Mouse (Mus musculus) natural killer cell, adult 2 months (primary cell): Measurements from ENCODE around the gene Upk3bl.
A peak's percentile ranks its signal among the peaks of the same experiment; 100 is the strongest.
"Not testable (repeated sequence)": the region's sequence is repeated elsewhere in the genome, so short reads cannot be mapped to it uniquely, and the experiment has no call there.

Source experiments
- DNase-seq, 2 experiments: peaks; one replicate each; pipeline ENCODE4 v3.0.0; 2022; ENCODE audit warnings: low spot score in 2 of 2

The Upk3bl gene

DNA sequence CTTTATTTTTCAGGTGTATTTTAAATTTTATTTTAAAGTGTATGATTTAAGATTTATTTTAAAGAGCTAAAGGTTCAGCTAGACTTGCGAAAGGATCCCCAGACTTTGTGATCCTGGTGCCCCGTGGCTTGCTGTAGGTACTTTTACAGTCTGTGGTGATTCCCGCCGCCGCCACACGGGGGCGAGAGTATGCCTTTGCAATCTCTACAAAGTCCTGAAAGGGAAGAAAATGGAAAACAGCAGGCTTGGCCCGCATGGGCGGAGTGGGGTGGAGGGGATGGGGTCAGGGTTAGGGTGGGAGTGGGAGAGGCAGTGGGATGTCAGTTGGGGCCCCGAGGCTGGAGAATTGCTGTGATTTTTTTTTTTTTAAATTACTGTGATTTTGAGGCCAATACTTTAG lies 8.3 kb upstream of the Upk3bl start:
- peak; percentile 47 to 75 for DNase-seq

DNA sequence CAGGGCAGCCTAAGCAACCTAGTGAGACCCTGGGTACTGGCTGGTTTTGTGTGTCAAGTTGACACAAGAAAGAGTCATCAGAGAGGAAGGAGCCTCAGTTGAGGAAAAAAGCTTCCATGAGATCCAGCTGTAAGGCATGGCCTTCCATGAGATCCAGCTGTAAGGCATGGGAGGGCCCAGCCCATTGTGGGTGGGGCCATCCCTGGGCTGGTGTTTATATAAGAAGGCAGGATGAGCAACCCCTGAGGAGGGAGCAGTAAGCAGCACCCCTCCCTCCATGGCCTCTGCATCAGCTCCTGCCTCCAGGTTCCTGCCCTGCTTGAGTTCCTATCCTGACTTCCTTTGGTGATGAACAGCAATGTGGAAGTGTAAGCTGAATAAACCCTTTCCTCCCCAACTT lies 5.8 kb upstream of the Upk3bl start:
- DNase-seq = not testable (repeated sequence)

DNA sequence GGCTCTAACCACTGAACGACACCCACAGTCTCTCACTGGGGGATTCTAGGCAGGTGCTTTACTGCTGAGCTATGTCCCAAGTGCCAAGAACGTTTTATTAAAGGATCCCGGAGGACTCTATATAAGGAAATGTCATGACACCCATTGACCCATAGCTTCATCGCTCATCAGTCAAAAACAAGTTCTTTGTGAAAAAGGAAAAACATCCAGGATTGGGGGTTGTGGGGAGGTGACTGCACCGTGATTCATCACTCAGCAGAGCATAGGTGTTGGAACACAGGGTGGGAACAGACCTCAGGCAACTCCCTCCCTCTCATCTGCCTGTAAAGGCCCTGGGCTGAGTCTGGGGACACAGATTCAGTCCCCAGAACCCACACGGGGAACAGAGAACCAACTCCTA lies 4.4 kb upstream of the Upk3bl start:
- DNase-seq = no peak

DNA sequence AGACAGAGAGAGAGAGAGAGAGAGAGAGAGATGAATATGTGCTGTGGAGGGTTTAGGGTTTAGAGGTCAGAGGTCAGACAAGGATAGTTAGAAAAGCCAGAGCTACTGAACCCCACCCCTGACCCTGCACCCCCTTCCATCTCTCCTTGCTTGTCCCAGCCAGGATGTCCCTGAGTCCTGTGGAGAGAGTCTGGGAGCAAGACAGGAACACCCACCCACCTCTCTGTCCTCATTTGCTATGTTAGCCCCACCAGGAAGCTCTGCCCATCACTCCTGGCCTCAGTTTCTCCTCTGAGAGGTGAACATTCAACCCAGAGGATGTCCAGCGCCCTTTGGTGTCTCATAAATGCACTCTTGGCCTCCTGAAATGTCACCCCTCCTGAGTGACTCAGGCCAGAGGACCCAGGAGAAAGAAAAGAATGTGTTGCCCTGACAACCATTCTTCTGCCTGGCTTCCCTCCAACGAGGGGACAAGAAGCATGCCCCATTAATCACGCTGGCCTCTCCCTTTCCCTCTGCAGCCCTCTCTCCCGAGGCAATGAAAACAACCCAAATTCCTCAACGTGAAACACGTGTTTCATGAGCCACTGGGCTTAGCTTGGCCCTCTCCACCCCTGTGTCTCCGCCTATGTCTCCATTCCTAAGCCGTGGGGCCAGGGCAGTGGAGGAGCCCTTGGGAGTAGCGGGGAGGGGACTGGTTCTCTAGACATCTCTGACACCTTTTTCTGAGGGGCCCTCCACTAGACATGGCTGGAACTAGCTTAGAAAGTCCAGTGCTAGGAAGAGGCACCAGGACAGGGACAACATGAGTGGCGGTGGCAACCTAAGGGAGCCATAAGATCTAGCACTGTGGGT lies 2.8 kb upstream of the Upk3bl start:
- DNase-seq = no peak

DNA sequence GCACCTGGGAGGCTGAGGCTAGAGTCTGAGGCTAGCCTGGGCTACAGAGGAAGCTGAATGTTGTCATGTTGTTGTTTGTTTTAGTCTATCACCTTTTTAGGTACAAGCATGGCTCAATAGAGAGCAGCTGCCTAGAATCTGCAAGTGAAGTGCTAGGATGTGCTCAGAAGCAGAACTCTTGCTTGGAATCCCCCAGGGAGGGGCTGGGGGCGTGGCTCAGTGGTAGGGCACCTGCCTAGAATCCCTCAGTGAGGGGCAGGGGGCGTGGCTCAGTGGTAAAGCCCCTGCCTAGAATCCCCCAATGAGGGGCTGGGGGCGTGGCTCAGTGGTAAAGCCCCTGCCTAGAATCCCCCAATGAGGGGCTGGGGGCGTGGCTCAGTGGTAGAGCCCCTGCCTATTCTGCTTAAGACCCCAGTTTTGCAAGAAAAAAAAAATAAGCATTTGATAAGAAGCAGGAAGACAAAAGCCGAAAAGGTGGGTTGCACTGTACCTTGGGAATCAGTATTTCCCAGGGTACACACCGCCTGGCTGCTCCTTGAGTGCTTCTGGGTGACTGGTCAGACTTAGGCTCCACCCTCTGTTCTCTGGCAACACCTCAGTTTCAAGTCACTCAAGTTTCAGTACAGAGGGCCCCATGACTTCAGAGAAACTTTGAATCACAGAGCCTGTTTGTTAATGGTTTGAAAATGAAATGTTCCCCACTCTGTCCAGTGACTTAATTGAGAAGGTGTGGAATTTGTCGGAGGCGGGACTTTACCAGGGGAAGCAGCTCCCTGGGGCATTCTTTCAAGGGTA lies 1.2 kb upstream of the Upk3bl start:
- DNase-seq = no peak

DNA sequence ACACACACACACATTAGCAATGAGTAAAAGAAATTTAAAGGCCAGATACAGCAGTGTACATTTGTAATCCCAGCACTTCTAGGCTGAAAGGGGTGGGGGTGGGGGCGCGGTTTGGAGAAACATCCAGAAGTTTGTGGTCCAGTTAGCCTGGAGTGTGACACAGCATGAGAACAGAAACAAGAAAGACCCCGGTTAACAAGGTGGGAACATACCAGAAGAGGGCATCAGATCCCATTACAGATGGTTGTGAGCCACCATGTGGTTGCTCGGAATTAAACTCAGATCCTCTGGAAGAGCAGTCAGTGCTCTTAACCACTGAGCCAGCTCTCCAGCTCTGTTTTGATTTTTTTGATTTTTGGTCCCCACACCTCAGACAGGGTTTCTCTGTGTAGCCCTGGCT lies 1.8 kb downstream of the Upk3bl start:
- DNase-seq = no peak

DNA sequence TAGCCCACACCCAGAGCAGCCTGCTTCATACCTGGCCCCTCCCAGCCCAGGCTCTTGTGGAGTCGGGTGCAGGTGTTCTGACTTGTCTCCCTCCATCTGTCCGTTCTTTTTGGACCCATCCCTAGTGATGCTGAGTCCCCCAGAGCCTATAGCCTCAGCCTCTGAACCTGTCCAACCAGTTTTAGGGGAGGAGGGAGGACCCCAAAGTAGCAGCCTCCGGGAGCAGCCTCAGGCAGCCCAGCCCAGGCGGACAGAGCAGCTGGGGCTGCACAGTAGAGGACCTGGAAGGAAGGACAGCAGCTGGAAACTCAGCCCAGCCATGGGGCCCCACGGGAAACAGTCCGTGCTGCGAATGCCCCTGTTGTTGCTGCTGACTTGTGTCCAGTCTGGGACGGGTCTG lies 2.8 kb downstream of the Upk3bl start:
- DNase-seq = no peak

DNA sequence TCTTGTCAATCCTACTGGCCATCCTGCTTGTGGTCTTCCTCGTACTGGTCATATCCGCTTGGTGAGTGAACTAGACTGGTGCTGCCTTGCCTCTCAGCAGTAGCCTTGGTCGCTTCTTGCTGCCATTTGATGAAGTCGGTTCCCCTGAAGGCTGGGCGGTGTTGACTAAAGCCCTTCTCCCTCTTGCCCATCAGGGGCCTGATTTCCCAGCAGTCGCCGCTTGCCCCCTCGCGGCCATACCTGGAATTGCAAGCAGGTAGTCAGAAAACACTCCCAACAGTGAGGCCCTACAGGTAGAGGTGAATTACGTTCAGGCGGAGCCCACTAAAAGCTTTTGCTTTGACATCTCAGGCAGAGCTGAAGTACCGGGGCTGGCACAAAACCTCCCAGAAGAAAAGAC lies 7.3 kb downstream of the Upk3bl start:
- DNase-seq = peak; percentile 38 to 69

DNA sequence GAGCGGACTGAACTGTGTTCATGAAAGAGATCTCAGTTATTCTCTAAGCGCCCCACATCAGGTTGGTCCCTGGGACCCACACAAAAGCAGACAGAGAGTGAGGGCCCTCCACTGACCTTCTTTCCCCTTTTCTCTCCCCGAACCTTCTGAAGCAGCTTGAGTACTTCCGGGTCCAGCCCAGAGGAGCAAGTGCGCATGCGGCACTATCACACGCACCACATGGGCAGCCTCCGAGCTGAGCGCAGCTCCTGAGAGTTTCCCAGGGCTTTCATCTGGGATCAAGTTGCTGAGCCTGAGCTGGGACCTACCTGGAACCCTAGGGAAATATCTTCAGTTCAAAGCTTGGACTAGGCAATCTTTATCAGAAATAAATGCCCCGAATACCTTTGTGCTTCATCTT lies 9.6 kb downstream of the Upk3bl start:
- no peak for DNase-seq

DNA sequence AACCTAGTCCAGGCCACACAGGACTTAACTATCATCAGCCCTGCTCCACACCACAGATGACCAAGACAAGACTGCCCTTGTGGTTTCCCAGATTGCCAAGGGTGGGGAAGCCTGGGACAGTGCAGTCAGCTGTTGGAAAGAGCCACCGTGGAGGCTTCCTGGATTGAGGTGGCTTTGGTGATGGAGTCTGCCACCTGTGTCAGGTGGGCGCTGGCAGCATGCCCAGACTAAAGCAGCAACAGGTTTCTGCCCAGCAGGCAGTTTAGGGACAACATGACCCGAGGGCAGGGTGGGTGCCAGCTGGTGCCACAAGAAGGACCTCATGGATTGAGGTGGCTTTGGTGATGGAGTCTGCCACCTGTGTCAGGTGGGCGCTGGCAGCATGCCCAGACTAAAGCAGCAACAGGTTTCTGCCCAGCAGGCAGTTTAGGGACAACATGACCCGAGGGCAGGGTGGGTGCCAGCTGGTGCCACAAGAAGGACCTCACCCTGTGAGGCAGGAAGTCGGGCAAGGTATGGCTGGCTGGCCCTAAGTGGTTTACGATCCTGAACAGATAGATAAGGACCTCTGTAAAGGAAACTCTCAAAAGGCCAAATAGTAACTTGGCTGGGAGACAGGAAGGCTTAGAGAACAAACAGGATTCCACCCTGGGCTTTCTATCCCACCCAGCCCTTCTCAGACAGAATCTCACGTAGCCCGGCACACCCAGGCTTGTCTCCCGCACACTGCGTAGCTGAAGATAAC lies 12.3 kb downstream of the Upk3bl start:
- not testable (repeated sequence) for DNase-seq

DNA sequence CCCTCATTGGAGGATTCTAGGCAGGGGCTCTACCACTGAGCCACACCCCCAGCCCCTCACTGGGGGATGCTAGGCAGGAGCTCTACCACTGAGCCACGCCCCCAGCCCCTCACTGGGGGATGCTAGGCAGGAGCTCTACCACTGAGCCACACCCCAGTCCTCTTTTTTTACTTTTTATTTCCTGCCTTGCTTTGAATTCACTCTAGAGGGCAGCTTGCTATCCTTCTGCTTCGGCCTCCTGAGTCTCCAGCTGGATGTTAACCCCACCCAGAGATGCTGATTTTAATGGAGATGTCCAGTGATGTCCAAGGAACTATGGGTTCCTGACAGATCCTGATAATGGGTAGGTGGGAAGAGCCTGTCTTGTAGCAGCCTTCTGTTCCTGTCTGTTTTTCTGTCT lies 15.1 kb downstream of the Upk3bl start:
- no peak for DNase-seq

DNA sequence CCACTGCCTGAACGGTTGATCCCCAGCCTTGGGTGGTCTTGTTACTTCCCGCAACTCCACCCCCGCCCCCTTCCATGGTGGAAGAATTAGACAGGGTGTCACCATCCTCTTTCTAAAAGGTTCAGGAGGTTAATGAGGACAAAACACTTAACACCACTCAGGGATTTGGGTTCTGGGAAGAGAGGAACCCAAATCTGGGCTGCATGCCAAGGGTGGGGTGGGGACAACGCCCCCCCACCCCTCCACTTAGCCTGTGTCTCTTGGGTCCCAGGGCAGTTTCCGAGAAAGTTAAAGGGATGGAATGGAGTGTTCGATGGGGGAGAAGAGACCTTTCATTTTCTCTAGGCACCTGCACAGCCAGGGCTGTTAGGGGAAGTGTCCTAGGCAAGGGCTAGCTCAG lies 18.8 kb downstream of the Upk3bl start:
- no peak for DNase-seq

DNA sequence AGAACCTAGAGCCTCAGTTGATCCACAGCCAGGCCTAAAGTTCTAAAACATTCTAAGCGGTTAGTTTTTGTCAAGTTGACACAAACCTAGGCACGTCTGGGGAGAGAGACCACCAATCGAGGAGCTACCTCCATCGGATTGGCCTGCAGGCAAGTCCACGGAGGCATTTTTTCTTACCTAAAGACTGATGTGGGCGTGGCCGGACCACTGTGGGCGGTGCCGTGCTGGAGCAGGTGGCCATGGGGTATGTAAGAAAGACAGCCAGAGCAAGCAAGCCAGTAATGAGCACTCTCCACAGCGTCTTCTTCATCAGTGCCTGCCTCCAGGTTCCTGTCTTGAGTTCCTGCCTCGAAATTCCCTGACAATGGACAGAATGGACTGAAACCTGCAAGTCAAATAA lies 19.2 kb downstream of the Upk3bl start:
- DNase-seq = no peak

DNA sequence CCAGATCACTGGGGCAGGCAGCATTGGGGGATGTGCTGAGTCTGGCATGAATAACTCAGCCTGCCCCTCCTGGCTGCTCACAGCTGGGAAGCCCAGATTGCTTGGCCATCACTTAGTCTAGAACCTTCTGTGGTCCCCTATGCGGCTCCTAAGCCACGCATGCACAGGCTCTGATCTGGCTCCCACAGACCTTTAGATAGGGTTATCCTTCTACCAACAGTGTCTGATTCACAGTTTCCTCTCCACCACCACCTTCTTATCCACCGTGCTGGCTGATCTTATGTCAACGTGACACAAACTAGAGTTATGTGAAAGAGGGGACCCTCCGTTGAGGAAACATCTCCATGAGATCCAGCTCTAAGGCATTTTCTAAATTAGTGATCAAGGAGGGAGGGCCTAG lies 20.8 kb downstream of the Upk3bl start:
- no peak for DNase-seq

DNA sequence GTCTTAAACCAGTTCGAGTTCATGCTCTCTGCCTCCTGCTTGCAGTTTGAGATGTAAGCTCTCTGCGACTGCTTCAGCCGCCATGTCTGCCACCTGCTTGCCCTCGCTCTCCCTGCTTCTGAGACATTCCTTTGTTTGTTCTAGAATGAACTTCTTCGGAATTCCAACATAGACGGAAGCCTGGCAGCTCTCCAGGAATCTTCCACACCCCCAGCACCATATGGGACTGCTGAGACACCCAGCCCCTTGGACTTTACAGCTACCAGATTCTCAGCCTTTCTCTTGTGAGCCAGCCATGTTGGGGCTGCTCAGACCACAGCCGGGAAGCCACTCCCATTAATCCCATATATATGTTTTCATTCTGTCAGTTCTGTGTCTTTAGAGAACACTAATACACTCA lies 22.0 kb downstream of the Upk3bl start:
- DNase-seq = no peak

DNA sequence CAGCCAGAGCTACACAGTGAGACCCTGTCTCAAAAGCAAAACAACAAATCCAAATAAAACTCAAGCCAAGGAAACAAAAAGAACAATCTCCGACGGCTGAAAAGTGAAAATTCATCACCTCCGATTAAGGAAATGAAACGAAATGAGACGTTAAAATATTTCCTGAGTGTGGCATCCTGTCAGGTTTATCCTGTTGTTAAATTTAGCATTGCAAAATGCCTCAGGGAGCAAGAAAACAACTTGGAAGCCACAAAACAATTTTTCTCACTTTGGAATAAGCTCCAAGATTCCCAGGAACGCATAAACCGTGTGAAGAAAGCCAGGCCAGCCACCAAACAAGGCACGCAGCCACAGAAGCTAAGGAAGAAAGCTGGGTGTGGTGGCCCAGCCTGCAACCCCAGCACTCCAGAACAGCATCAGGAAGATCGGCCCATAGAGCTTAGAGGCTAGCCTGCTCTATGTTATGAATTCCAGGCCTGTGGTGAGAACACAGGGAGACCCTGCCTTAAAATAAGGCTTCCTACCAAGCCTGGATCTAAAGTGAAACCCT lies 22.8 kb downstream of the Upk3bl start:
- no peak for DNase-seq

DNA sequence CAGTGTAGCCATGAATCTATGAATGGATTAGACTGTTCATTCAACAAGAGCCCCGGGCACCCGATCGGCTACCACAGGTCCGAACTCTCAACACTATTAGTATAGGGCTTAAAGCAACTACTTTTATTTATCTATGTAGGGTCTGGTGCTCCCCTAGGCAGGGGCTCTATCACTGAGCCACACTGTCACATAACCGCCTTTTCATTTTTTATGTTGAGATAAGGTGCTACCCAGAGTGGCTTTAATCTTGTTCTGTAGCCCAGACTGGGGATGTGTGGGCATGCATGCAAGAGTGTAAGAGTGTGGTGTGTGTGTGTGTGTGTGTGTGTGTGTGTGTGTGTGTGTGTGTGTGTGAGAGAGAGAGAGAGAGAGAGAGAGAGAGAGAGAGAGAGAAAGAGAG lies 23.8 kb downstream of the Upk3bl start:
- DNase-seq = no peak

DNA sequence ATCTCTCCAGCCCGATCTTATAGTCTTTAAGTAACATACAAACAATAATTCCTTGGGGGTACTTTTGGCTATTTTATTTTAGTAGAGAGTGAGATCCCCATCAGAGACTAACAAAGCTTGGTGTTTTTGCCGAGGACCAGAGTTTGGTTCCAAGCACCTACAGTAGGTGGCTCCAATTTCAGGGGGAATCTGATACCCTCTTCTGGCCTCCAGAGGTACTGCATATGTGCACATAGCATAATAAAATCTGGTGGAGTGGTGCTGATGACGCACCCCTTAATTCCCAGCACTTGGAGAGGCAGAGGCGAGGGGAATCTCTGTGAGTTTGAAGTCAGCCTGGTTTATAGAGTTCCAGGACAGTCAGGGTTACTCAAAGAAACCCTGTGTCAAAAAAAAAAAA lies 28.1 kb downstream of the Upk3bl start:
- DNase-seq = no peak

DNA sequence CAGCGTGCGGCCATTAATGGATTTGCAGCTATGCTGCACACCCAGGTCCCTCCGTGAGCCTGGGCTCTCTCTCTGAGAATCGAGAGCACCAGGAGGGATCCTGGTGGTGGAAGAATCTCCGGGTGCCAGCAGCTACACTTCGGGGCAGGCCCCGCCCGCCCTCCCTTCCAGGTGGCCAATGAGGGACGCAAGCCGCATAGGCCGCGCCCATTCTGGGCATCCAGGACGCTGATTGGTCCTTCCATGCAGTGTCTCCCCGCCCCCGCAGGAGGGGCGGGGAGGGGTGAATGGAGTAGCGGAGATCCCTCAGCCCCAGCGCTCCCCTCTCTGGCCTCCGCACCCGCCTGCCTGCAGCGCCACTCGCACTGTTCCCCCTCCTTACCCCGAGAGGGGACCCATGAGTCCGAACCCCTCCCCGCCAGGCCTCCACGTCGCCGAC lies 29.4 kb downstream of the Upk3bl start, which contains the start of gene Rasa4:
TSS of gene Rasa4 (plus strand) at position 248 of the 439 bp plus-strand sequence.
- DNase-seq = peak; percentile 87 to 93

DNA sequence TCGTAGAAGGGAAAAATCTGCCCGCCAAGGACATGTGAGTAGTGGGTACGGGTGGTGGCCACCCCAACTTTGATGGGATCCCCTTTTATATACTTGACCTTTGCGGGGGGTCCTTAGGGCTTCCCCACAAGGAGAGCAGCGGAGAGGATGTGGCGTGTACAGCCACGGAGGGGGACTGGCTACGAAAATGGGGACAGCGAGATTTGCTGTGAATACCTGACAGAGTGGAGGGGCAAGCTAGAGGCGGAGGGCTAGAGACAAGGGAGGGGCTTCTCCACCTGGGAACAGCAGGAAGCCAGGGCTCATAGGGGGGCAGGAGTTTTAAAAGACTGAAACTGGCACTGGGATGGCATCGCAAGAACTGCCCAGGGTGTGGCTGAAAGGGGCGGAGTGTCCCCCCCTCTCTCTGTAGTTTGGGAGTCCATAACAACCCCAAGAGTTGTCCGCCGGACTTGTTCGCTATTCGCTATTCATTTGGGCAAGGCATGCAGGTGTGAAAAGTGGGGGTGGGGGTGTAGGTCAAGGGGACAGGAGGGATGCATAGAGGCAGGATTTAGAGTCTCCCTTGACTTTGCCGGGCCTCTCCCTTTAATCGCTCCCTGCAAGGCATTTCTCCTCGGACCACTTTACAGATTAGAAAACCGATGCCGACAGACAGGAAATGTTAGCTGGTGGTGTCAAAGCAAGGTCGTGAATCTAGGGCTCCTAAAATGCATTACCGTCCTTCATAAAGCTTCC lies 30.0 kb downstream of the Upk3bl start:
- DNase-seq = no peak
